Mouse (Mus musculus) C3H10T1/2 (cell line): Measurements from ENCODE around the gene Prl3c1. TPM values are rescaled to one million over a fixed set of nuclear protein-coding genes. Genes with fewer than 3 reads are reported as not detected.

Experiments used
- polyA plus RNA-seq, 2 experiments: library from polyadenylated mRNA; unstranded; fragments of >200 nt; fragmentation: generic; extraction: Trizol; gene quantifications; one replicate each; pipeline ENCODE4 v1.2.1; 2012; ENCODE audit warnings: missing spikeins in 2 of 2

Gene Prl3c1
- polyA plus RNA-seq, result not detected

DNA sequence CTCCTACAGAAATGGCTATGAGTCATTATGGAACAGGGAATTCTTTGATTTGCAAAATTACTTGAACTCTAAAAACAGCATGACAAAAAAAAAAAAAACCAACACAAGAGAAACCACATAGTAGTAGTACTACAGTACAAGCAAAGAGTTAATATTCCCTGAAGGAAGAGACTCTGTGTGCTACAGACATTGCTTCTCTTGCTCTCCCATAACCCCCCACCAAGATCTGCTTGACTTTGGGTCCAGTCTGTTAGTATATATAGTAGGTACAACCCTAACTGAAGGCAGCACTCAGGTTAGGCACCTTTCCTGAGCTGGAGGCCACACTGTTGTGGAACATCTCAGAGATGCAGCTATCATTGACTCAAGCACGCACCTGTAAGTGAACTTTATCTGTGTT, at the start of gene Prl3c1:
Gene Prl3c1, plus strand, starts transcription at position 301 of the 400 bp plus-strand sequence.

DNA sequence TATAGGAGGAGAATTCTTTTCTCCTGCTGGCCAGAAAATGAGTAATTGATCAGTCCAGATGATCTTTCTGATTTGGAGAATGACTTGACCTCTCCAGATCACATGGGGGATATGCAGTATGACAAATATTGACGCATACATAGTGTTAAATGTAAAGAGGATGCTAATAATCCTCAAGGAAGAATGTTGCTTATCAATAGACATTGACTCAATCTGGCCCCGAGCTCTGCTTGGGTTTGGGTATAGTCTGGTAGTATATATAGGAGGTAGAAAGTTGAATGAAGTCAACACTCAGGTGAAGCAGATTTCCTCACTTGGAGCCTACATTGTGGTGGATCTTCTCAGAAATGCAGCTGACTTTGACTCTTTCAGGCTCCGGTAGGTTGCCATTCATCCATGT, 40.0 kb upstream of the Prl3c1 start, which contains the start of gene Prl3d3:
Gene Prl3d3, plus strand, starts transcription at position 301 of the 400 bp plus-strand sequence.

DNA sequence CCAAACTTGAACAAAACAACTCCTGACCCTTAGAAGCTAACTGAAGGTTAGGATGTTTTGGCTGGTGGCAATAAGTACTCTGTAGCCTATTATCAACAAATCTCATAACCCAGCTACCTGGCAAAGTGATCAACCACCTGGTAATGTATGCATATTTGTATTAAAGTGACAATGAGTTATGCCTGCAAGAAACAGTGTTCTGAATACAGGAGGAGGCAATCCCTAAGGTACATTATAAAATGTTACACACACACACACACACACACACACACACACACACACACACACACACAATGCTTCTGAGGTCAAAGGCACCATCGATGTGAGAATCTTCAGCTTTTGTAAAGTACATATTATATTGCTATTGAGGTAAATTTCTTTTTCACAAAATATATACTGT, 45.1 kb downstream of the Prl3c1 start, which contains the start of gene Prl3b1:
Gene Prl3b1, plus strand, starts transcription at position 301 of the 400 bp plus-strand sequence.

Other genes with a start within 250 kb of the Prl3c1 start
- gene Prl, start 139.1 kb upstream of the Prl3c1 start, polyA plus RNA-seq, result not detected
- gene Prl3d1, start 102.5 kb upstream of the Prl3c1 start, polyA plus RNA-seq, result not detected
- gene Prl3d2, start 75.0 kb upstream of the Prl3c1 start, polyA plus RNA-seq, result not detected
- gene Prl3d3, start 39.9 kb upstream of the Prl3c1 start, polyA plus RNA-seq, result not detected
- not detected for gene Prl3b1, start 45.2 kb downstream of the Prl3c1 start, polyA plus RNA-seq
- not detected for gene Prl3a1, start 62.8 kb downstream of the Prl3c1 start, polyA plus RNA-seq
- gene Prl6a1, start 116.0 kb downstream of the Prl3c1 start, polyA plus RNA-seq, result not detected
- gene Prl8a2, start 149.0 kb downstream of the Prl3c1 start, polyA plus RNA-seq, result not detected
- gene Prl2b1, start 194.2 kb downstream of the Prl3c1 start, polyA plus RNA-seq, result not detected
- not detected for gene Prl8a6, start 242.0 kb downstream of the Prl3c1 start, polyA plus RNA-seq